Mouse (Mus musculus) bone marrow, adult 2 months (tissue): Measurements from ENCODE around the gene Aff3. TPM values are rescaled to one million over a fixed set of nuclear protein-coding genes. Genes with fewer than 3 reads are reported as not detected.

Experiments used
- H3K27ac ChIP-seq: fragments of 200-500 bp; 2 replicates; pipeline ENCODE4 v1.5.1; 2012; ENCODE audit warnings: low read depth, mild to moderate bottlenecking, control low read depth, inconsistent platforms, low read length; ENCODE audit not compliant: control insufficient read depth, poor library complexity, insufficient read depth
- H3K4me1 ChIP-seq: fragments of 200-500 bp; 2 replicates; pipeline ENCODE4 v1.6.1; 2011; ENCODE audit warnings: low read length; ENCODE audit not compliant: control insufficient read depth, insufficient read depth
- H3K4me3 ChIP-seq: fragments of 200-500 bp; replicated peaks from 2 replicates; pipeline ENCODE3; 2011; ENCODE audit warnings: mild to moderate bottlenecking, low read depth, low read length, control low read depth; ENCODE audit not compliant: control insufficient read depth
- CTCF ChIP-seq: fragments of 200-500 bp; IDR thresholded peaks from 2 replicates; pipeline ENCODE4 v1.5.1; 2011; ENCODE audit warnings: low read length, control low read depth; ENCODE audit not compliant: control insufficient read depth, insufficient read depth
- POLR2A ChIP-seq: fragments of 200-500 bp; IDR thresholded peaks from 2 replicates; pipeline ENCODE4 v1.6.1; 2011; ENCODE audit warnings: low read depth, mild to moderate bottlenecking, control low read depth, low read length, borderline replicate concordance; ENCODE audit not compliant: control insufficient read depth
- whole genome bisulfite sequencing: fragments of 180-500 bp; shearing (Covaris S2); methylation state at CpG from one replicate; pipeline ENCODE4 v1.1.7; 2018; 5-methylcytosine and 5-hydroxymethylcytosine counted together
- polyA plus RNA-seq: library from polyadenylated mRNA; stranded (reverse); fragments of >200 nt; gene quantifications from 2 replicates; pipeline ENCODE4 v1.2.4, GENCODE M21; 2011; ENCODE audit warnings: low replicate concordance; ENCODE audit not compliant: missing spikeins, insufficient read depth, insufficient read length

The Aff3 gene
- polyA plus RNA-seq, 1 experiment, result 21.5 TPM

DNA sequence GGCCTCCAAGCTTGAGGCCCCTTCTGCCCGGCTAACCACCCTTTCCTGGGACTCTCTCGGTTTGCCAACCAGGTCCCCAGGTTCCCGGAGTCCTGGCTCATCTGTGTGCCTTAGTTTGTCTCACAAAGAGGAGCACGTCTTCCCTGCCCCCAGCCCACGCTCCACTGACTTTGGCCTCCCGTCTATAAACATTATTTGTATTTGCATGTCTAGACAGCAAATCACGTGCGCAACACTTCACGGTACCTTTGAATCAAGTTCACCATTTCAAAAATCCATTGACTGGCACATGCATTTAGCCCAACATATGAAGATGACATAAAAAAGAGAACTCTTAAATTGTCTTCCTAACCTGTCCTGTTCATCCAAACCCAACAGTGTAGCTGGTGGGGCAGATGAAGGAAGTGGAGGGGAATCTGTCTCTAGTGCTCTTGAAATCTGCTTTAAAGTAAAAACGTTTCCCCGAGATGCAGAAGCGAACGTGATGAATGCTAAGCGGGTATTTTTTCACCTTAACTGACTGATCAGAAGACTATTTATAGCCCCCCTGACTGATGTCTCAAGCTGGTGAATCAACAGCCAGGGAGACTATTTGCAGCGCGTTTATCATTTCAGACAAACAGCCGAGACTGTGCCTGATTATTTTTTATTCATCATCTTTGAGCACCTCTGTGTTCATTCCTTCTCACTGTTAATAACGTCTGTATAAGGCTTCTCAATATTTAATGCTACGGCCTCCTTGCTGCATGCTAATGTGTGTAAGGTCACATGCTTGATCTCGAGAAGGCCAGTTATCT is 396.3 kb downstream of the Aff3 start:
- WGBS, result 89% methylated on average over 20 of the region's 20 CpGs
- Histone ChIP-seq H3K4me3 (no peak overlapping the region), H3K27ac (no peak overlapping the region), H3K4me1 (no peaks in the 10 kb centered on the region)
- TF ChIP-seq POLR2A (no peak), CTCF (no peak)

DNA sequence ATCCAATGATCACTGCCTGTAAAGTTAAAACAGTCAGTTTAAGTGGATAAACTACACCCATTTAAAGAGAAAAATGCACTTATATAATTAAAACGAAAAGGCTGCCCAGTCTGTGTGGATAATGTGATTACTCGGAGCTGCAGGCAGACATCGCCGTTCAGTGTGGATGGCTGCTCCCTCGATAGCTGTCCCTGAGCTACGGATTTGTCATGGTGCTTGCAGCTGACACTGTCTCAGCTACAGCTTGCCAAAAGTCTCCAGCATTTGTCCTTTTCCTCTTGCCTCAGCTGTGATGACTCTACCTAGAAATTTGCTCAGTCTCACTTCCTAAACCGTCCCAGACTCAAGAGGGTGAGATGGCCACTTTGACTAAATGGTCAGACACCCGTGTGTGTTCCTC is 401.5 kb downstream of the Aff3 start:
- Histone ChIP-seq H3K4me1 (no peaks in the 10 kb centered on the region), H3K27ac (no peak overlapping the region), H3K4me3 (no peak overlapping the region)
- whole genome bisulfite sequencing, result 84% methylated on average over 8 of the region's 8 CpGs
- TF ChIP-seq CTCF, result no peak
- TF ChIP-seq POLR2A, result no peak

- TF ChIP-seq CTCF (no peak), POLR2A (no peak)
- Histone ChIP-seq H3K4me3 (no peak overlapping the region), H3K4me1 (no peaks in the 10 kb centered on the region), H3K27ac (no peak overlapping the region)
- 89% methylated on average over 11 of the region's 11 CpGs for WGBS
Measured at GRCm38 (mm10) chr1:38262362-38263154, 402.2 kb downstream of the Aff3 start.

- Histone ChIP-seq H3K4me1 (no peaks in the 10 kb centered on the region), H3K27ac (no peak overlapping the region), H3K4me3 (no peak overlapping the region)
- TF ChIP-seq CTCF (no peak), POLR2A (no peak)
- WGBS, result 69% methylated on average over 5 of the region's 5 CpGs
Measured at GRCm38 (mm10) chr1:38261076-38261475, 403.7 kb downstream of the Aff3 start.

DNA sequence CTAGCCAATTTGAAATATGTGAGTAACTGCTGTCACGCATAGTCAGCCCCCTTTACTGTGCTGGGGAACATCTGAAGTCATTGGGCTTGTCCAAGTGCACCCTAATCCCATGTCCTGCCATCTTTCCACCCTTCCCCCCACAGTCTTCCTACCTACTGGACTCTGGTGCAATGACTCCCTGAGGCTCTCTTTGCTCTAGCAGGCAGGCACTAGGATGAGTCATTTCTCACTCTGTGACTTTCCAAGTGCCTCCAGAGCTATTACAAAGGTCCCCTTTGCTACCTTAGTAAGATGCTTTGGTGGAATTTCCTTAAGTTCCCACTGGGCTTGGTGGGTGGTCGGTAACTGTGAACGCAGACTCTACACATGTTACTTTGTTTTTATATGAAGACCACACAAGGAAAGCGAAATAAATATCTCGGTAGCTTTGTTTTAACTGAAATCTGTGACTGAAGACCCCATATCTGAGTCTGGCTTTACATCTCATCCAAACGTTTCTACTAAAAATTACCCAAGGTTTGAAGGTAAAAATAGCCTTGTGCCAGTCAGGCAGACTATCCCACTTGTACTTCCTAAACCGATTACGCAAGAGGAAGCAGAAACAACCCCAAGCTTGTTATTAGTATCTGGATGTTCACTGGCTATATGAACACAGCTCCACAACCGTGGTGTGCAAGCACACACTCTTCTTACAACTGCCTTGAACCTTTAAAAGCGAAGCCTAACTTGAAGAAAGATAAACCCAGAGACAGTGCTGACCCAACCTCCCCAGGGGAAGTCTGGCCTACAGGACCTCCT is 405.0 kb downstream of the Aff3 start:
- no peak overlapping the region for H3K27ac ChIP-seq
- 46% methylated on average over 10 of the region's 10 CpGs for WGBS
- TF ChIP-seq POLR2A (no peak), CTCF (no peak)
- no peaks in the 10 kb centered on the region for H3K4me1 ChIP-seq
- H3K4me3 ChIP-seq, result no peak overlapping the region

DNA sequence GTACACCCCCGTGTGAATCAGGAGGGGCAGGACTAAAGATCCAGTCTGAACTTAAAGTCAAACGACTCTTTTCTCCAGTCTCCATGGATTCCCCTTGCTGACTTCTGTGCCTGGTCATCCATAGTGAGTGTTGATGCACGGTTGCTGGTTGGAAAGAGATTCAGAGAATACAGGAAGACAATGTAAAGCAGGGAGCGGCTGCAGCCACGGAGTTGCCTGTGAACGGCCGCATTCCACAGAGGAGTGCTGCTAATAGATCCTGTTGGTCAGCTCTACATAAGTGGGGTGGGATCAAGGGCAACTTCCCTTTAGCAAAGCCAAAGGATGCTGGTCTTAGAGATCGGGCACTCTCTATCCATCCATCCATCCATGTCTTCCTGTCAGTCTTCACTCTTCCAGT is 410.3 kb downstream of the Aff3 start:
- TF ChIP-seq CTCF (no peak), POLR2A (no peak)
- Histone ChIP-seq H3K27ac (no peak overlapping the region), H3K4me3 (no peak overlapping the region), H3K4me1 (peaks cover 2% of the 10 kb centered on the region)
- WGBS, result 75% methylated on average over 8 of the region's 8 CpGs

DNA sequence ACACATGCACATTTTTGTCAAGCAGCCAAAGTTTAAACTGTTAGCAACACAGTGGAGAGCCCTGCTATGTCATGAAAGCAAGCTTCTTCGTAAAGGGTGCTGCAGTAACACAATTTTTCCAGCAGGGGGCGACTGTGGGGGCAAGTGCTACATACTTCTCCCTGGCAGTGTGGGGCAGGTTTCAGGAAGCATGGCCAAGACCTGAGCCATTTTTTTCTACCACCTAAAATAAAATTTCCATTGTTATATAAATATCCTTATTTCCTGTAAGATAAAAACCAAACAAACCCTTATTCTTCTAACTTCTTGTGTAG is 412.0 kb downstream of the Aff3 start:
- 36% methylated on average over 2 of the region's 2 CpGs for WGBS

More for the DNA sequence above, 412.0 kb downstream of the Aff3 start:
- no peak overlapping the region for H3K27ac ChIP-seq
- no peak for TF ChIP-seq POLR2A
- peak; percentile 55 for TF ChIP-seq CTCF
- peaks cover 2% of the 10 kb centered on the region for H3K4me1 ChIP-seq
- H3K4me3 ChIP-seq, result no peak overlapping the region
